ENCODE assay signal across 8 mouse cellular contexts in genomic region chr13:56678188-56678787, GRCm38 (mm10). TPM values are rescaled to one million over a fixed set of nuclear protein-coding genes. Genes with fewer than 3 reads are reported as not detected.
DNase-seq lines count a peak whose midpoint lies in the region; ATAC-seq and TF ChIP-seq lines count a peak whose summit lies in the region.

No protein-coding gene starts in this region.

- TF ChIP-seq CTCF in intestine, postnatal 0 days (IDR thresholded peaks at IDR 0.05; ENCODE audit: low read depth), result no peak
- no peak for TF ChIP-seq CTCF in left cerebral cortex, adult 2 months (IDR thresholded peaks at IDR 0.05)

- peak; percentile 79 to 93 for DNase-seq in adrenal gland, adult (ENCODE audit: inconsistent age in 2 of 2, low spot score in 1 of 2)
- no peak for DNase-seq in adrenal gland, adult 18-20 months (ENCODE audit: low spot score in 2 of 2)
- DNase-seq in embryo, embryonic 10.5 days (ENCODE audit: low spot score), result peak; percentile 50
- DNase-seq in lung, postnatal 4 days, result peak; percentile 74 to 85
- DNase-seq in frontal cortex, adult 2 months (ENCODE audit: extremely low spot score in 1 of 2, low spot score in 1 of 2), result no peak
- DNase-seq in left cerebral cortex, adult 2 months (ENCODE audit: extremely low spot score in 1 of 2, low spot score in 2 of 2), result no peak
- DNase-seq in layer of hippocampus, postnatal 10 days (ENCODE audit: low spot score in 2 of 2), result no peak

- no peak overlapping the region for H3K9ac ChIP-seq in intestine, postnatal 0 days (ENCODE audit: low read depth, low read length)

- intact Hi-C loops in left cerebral cortex, adult 2 months (cut with DNase I), result no loop called here

- WGBS in intestine, postnatal 0 days, result 30% methylated on average over 10 of the region's 10 CpGs

- no peaks in the 10 kb centered on the region for H3K36me3 ChIP-seq in intestine, postnatal 0 days (ENCODE audit: control insufficient read depth, insufficient read depth)

- H3K4me2 ChIP-seq in intestine, postnatal 0 days (replicated peaks; ENCODE audit: low read depth), result no peak overlapping the region

- peak overlapping the region; percentile 41 for H3K27ac ChIP-seq in intestine, postnatal 0 days (ENCODE audit: low read depth, low read length)
- no peak overlapping the region for H3K27ac ChIP-seq in left cerebral cortex, adult 2 months

- H3K4me3 ChIP-seq in intestine, postnatal 0 days (ENCODE audit: low read depth, low read length), result no peak overlapping the region
- no peak overlapping the region for H3K4me3 ChIP-seq in left cerebral cortex, adult 2 months

- H3K27me3 ChIP-seq in intestine, postnatal 0 days (replicated peaks; ENCODE audit: control insufficient read depth, insufficient read depth, low read length), result no peaks in the 10 kb centered on the region

- 0 out of 2 replicates have a peak, but pooled peaks cover 12% of the 10 kb centered on the region for H3K4me1 ChIP-seq in intestine, postnatal 0 days (replicated peaks; ENCODE audit: control insufficient read depth, insufficient read depth, low read length)

- H3K9me3 ChIP-seq in intestine, postnatal 0 days (ENCODE audit: control insufficient read depth), result no peaks in the 10 kb centered on the region

- peak; percentile 79 for ATAC-seq in intestine, postnatal 0 days

RNA-seq across cellular contexts. Expression of gene Smad5, which starts 24.5 kb away (rescaled TPM):
- 10 to 100 TPM; 40.4 to 51.7 TPM for total RNA-seq in adrenal gland, adult 18-20 months (2021)
- 8.5 and 11.9 TPM in 2 replicates for polyA plus RNA-seq in intestine, postnatal 0 days (2015; fragmentation: Nextera tagmentation; extraction: Ambion mirVana)
- 20.3 and 21.7 TPM in 2 replicates for polyA plus RNA-seq in frontal cortex, adult 2 months (2012; rRNA removed)
- total RNA-seq in left cerebral cortex, adult 2 months (2021), result 10 to 100 TPM; 20.6 to 24.3 TPM
- total RNA-seq in layer of hippocampus, postnatal 10 days (2021), result 10 to 100 TPM; 29.0 to 32.8 TPM

Comparison
In these comparisons a context has a peak if more than half of its experiments do, and no peak if none do; other contexts are left out.
1. DNase-seq: peak in adrenal gland, adult (2 of 2), embryo, embryonic 10.5 days (single experiment) and lung, postnatal 4 days (2 of 2); none in adrenal gland, adult 18-20 months (0 of 2), frontal cortex, adult 2 months (0 of 2), left cerebral cortex, adult 2 months (0 of 2) and layer of hippocampus, postnatal 10 days (0 of 2).